Mouse (Mus musculus) left cerebral cortex, adult 2 months (tissue): ENCODE measurements at regions not wholly inside any gene's neighbourhood (a gene's known extent, or its start where the extent isn't known, plus 50 kb on each side); places are given as distances from the start of the nearest gene placed in this dataset.
A peak's percentile ranks its signal among the peaks of the same experiment; 100 is the strongest.
"Not testable (repeated sequence)": the region's sequence is repeated elsewhere in the genome, so short reads cannot be mapped to it uniquely, and the experiment has no call there.

Experiments
- DNase-seq, 2 experiments: peaks; one replicate each; pipeline ENCODE4 v3.0.0; 2021 to 2022; ENCODE audit warnings: low spot score in 2 of 2, mixed read lengths in 1 of 2; ENCODE audit errors: extremely low spot score in 1 of 2
- H3K27ac ChIP-seq: fragments of 200-600 bp; 2 replicates; pipeline ENCODE4 v1.8.1; 2022
- H3K4me3 ChIP-seq: fragments of 200-600 bp; 2 replicates; pipeline ENCODE4 v1.8.1; 2022
- CTCF ChIP-seq: fragments of 200-600 bp; IDR thresholded peaks from 2 replicates; pipeline ENCODE4 v1.8.1; 2022; ENCODE audit warnings: antibody characterized with exemption, mild to moderate bottlenecking, moderate library complexity
- intact Hi-C: fragments of 180-260 bp; cut with DNase I; formaldehyde crosslinking; loops from one replicate; pipeline ENCODE4 v1.15.1; 2025

GRCm38 (mm10) chr4:75466880-75467327, 188.8 kb upstream of the Dmac1 start:
- no peak for TF ChIP-seq CTCF
- Histone ChIP-seq H3K4me3 (no peak overlapping the region), H3K27ac (no peak overlapping the region)
- DNase-seq, result no peak
- intact Hi-C loops, result no loop called here

DNA sequence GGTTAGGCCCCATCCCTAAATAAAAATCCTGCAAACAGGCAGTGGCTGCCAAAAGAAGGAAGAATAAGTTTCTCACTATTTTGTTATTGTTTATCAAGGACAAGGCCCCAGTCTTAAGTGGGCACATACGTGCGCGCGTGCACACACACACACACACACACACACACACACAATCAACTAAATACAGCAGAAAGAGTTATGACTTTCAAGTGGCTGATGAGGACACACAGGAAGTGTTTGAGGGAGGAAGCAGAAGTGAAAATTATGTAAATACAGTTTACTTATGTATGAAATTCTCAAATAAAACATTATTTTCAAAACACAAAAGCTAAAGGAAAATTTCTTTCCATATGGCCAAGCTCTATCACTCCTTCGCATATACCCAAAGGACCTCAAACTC, 185.5 kb upstream of the Dmac1 start:
- no peak overlapping the region for H3K27ac ChIP-seq
- intact Hi-C loops, result no loop called here
- no peak overlapping the region for H3K4me3 ChIP-seq
- TF ChIP-seq CTCF, result no peak
- no peak for DNase-seq

GRCm38 (mm10) chr4:75449478-75449877, 171.4 kb upstream of the Dmac1 start:
- DNase-seq, result no peak
- intact Hi-C loops, result no loop called here
- TF ChIP-seq CTCF, result no peak
- Histone ChIP-seq H3K4me3 (no peak overlapping the region), H3K27ac (no peak overlapping the region)

GRCm38 (mm10) chr4:75423296-75423695, 145.2 kb upstream of the Dmac1 start:
- Histone ChIP-seq H3K27ac (no peak overlapping the region), H3K4me3 (no peak overlapping the region)
- TF ChIP-seq CTCF, result no peak
- DNase-seq, result no peak
- intact Hi-C loops, result no loop called here

DNA sequence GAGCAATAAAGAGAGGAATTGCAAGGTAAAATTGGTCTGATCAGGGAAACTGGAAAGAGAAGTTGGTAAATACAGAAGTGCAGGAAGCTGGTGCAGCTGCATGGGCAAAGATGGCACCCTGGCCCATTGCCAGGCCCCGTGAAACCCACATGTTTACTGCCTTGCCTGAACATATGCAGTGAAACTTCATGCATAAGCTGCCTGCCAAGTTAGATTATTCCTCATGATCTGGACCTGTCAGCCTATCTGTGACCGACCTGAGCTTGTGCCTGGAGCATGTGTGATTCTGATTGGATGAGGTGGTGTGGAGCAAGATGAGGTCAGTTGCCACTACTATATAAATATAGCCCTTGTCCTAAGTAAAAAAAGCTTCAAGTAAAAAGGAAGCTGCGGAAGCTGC, 122.6 kb upstream of the Dmac1 start:
- H3K4me3 ChIP-seq, DNase-seq, H3K27ac ChIP-seq, intact Hi-C loops: not testable (repeated sequence)

DNA sequence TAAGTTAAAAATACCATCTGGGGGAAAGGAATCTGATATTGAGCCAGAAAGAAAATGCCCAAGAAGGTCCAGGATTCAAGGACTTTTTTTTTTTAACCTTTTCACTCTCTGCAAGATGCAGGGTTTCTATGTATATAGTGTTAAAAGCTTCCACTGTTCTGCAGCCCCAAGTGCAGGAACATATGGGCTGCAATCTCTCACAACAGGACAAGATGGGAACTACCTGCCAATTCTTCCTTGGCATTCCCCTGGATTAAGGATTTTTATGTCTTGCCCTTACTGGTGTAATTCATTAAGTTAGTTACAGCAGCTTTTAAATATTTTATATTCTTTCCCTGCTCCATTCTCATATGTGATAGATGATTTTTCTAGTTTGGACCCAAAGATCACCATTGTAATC, 116.9 kb upstream of the Dmac1 start:
- Histone ChIP-seq H3K4me3 (no peak overlapping the region), H3K27ac (no peak overlapping the region)
- no peak for DNase-seq
- no peak for TF ChIP-seq CTCF
- intact Hi-C loops, result no loop called here

DNA sequence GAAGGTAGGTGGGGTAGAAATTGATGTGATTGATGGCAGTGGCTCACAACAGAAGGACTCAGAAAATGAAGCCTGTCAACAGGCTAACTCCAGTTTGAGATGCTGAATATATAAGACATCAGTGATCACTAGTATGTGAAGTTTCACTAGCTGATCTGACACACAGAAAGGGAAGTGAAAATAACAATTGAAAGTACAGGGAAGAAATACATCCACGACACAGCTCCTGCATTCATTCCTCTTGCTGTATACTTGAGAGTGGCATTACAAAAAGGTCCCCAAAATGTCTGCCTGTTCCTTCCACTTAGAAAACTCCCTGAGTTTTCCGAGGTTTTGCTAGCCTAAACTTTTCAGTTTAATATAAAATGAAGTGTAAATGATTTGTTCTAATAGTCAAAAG, 116.2 kb upstream of the Dmac1 start:
- TF ChIP-seq CTCF, result no peak
- Histone ChIP-seq H3K27ac (no peak overlapping the region), H3K4me3 (no peak overlapping the region)
- intact Hi-C loops, result no loop called here
- no peak for DNase-seq

GRCm38 (mm10) chr4:75386271-75386938, 108.3 kb upstream of the Dmac1 start:
- TF ChIP-seq CTCF, result no peak
- no peak overlapping the region for H3K4me3 ChIP-seq
- intact Hi-C loops, result no loop called here
- no peak for DNase-seq
- H3K27ac ChIP-seq, result no peak overlapping the region

DNA sequence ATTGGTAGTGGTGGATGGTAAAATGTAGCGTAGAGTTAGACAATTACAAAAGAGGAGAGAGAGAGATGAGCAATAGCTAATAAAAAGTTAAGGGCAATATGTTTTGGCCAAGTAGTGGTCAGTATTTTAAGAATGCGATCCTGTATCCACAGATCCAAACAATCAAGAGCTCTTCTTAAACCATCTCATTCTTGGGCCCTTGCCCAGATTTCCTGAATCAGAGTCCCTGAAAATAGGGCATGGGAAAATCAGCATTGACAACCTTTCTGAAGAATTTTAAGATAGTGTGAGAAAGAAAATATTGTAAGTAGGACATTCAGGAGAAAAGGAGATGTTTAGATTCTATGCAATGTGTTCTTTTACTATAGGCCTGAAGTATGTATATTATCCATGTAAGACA, 81.4 kb upstream of the Dmac1 start:
- no peak for TF ChIP-seq CTCF
- Histone ChIP-seq H3K4me3 (no peak overlapping the region), H3K27ac (peak overlapping the region; percentile 13; the same call in 1 of the 2 replicates)
- DNase-seq, result no peak
- intact Hi-C loops, result no loop called here

GRCm38 (mm10) chr4:75355621-75356020, 77.5 kb upstream of the Dmac1 start:
- intact Hi-C loops, result no loop called here

GRCm38 (mm10) chr4:75334496-75334895, 56.4 kb upstream of the Dmac1 start:
- no peak overlapping the region for H3K4me3 ChIP-seq
- TF ChIP-seq CTCF, result no peak
- intact Hi-C loops, result no loop called here
- no peak overlapping the region for H3K27ac ChIP-seq
- DNase-seq, result no peak

More at GRCm38 (mm10) chr4:75355621-75356020, 77.5 kb upstream of the Dmac1 start:
- TF ChIP-seq CTCF, result no peak
- no peak for DNase-seq
- no peak overlapping the region for H3K27ac ChIP-seq
- H3K4me3 ChIP-seq, result no peak overlapping the region

DNA sequence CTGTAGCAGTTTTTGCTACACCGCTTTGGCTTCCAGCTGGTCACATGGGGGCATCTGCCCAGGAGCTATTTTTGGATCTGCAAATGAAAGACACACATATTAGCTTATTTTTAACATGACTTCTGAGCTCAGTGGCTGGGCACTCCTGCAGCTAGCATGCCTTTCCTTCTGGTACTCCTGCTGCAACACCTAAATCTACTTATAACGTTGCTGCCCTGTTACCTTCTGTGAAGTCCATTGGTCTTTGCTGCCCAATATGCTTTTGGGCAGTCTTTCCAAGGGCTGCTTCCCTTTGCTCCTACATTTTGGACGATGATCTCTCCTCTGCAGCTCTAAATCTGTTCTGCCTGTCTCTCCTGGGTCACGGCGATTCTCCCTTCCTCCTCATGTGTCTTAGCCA, 54.7 kb upstream of the Dmac1 start:
- TF ChIP-seq CTCF, result no peak
- intact Hi-C loops, result no loop called here
- no peak for DNase-seq
- Histone ChIP-seq H3K4me3 (no peak overlapping the region), H3K27ac (no peak overlapping the region)

DNA sequence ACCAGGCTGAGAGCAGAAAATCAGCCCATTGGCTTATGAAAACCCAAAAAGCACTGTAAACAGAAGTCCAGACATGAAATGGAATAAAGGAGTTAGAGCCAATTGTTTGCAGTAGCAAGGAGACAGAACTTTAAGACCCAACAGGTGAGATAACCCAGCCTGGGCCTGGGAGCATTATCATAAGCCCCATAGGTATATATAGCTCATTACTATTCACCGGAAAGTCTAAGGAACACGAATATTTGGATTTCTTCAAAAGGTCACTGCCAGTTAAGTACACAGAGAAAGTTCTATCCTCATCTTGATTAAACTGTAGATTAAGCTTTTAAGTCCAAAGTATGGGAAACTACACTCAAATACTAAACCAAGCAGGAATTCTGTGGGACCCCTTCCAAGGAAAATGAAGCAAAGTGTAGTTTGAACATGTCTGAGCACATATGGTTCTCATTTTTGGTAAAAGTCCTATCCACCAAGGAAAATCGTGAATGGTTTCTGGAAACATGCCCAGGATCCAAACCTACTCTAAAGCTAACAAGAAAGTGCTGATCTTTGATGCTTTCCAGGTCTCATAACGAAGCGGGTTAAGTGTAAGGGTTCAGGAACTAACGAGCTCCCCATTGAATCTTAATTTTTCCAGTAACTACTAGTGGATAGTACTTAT, 51.5 kb upstream of the Dmac1 start:
- no peak overlapping the region for H3K27ac ChIP-seq
- no peak overlapping the region for H3K4me3 ChIP-seq
- no peak for DNase-seq
- TF ChIP-seq CTCF, result no peak
- intact Hi-C loops, result no loop called here
